22 mouse cellular contexts compared by ENCODE assay signal in the genomic region with DNA sequence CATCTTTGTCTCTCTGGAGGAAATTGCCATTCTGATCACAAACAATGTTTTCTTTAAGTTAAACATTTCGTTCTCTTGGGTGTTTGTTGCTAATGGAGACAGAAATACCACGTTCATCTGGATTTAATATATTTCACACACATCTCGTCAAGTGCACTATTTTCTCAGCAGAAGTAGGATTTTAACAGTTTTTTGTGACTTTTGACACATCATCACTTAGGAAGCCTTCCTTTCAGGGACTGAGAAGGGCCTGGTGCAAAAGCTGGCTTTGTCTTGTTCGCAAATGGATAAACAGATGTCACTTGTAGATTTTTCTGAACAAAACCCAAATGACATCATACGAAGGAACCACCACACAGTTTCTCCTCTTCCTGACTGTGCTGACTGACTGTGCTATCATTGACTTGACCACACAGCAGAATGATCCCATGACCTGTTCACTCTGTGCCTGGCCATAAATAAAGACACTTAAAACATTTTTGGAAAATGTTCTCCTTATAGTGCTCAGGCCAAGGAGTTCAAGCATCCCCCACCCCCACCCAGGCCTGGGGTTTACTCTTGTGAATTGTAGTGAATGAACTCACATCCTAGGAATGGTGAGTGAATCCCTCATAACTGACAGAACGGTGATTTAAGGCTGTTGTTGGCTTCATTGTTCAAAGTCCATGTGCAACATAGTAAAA.
DNase-seq lines count a peak whose midpoint lies in the region; ATAC-seq lines count a peak whose summit lies in the region.
"Had no signal": no experiment of that assay in that cellular context is flagged by ENCODE, and none has a peak within 500 bp of the region (broad histone marks: within the 10 kb centered on the region; RNA-seq: fewer than 3 reads in every experiment).

No protein-coding gene starts in this region.

- H3K9ac ChIP-seq in limb, embryonic 11.5 days (ENCODE audit: low read length): no peak overlapping the region
- H3K9ac ChIP-seq: heart, embryonic 13.5 days; midbrain, embryonic 15.5 days; stomach, embryonic 15.5 days had no signal

- 0 out of 2 replicates have a peak, but pooled peaks cover 3% of the 10 kb centered on the region for H3K4me1 ChIP-seq in limb, embryonic 11.5 days (ENCODE audit: control insufficient read depth, insufficient read depth, low read length)
- H3K4me1 ChIP-seq: heart, embryonic 13.5 days; midbrain, embryonic 15.5 days; stomach, embryonic 15.5 days had no signal

- H3K4me3 ChIP-seq in limb, embryonic 11.5 days (ENCODE audit: low read depth, low read length): no peak overlapping the region
- H3K4me3 ChIP-seq: erythroblast, embryonic 14.5 days; gastrocnemius, adult 2 months; heart, embryonic 13.5 days; midbrain, embryonic 15.5 days; myocyte; stomach, embryonic 15.5 days had no signal

- WGBS in limb, embryonic 11.5 days: 57% methylated on average over 6 of the region's 6 CpGs

- no peaks in the 10 kb centered on the region for H3K27me3 ChIP-seq in limb, embryonic 11.5 days (ENCODE audit: control insufficient read depth, insufficient read depth, low read length)
- H3K27me3 ChIP-seq: heart, embryonic 13.5 days; midbrain, embryonic 15.5 days; Patski; stomach, embryonic 15.5 days had no signal

- no peak overlapping the region for H3K27ac ChIP-seq in limb, embryonic 11.5 days (replicated peaks; ENCODE audit: low read depth, low read length)
- H3K27ac ChIP-seq: gastrocnemius, adult 2 months; heart, embryonic 13.5 days; midbrain, embryonic 15.5 days; stomach, embryonic 15.5 days had no signal

- no peak overlapping the region for H3K4me2 ChIP-seq in limb, embryonic 11.5 days (ENCODE audit: low read depth, severe bottlenecking)
- H3K4me2 ChIP-seq: heart, embryonic 13.5 days; midbrain, embryonic 15.5 days; stomach, embryonic 15.5 days had no signal

- H3K9me3 ChIP-seq in limb, embryonic 11.5 days (ENCODE audit: control insufficient read depth, low read length): no peaks in the 10 kb centered on the region
- H3K9me3 ChIP-seq: heart, embryonic 13.5 days; midbrain, embryonic 15.5 days; stomach, embryonic 15.5 days had no signal

- intact Hi-C loops in heart, postnatal 10 days (cut with DNase I): no loop called here
- intact Hi-C loops in heart, postnatal 14 days (cut with DNase I): no loop called here

- peak; percentile 1 for DNase-seq in heart, postnatal 10 days
- no peak for DNase-seq in heart, postnatal 14 days
- DNase-seq in lung, postnatal 10 days: peak; percentile 2
- DNase-seq in lung, postnatal 4 days: no peak
- no peak for DNase-seq in limb, embryonic 11.5 days (ENCODE audit: low spot score)
- no peak for DNase-seq in frontal cortex, postnatal 25 days (ENCODE audit: low spot score in 2 of 2)
- DNase-seq in natural killer cell, adult 2 months (ENCODE audit: low spot score in 2 of 2): no peak
- DNase-seq: adrenal gland, adult 8-10 months; cerebellum, postnatal 10 days; gastrocnemius, adult 2 months; heart, postnatal 4 days; liver; right cerebral cortex, postnatal 25 days had no signal

- H3K36me3 ChIP-seq in limb, embryonic 11.5 days (ENCODE audit: control insufficient read depth, insufficient read depth, low read length): no peaks in the 10 kb centered on the region
- H3K36me3 ChIP-seq: heart, embryonic 13.5 days; midbrain, embryonic 15.5 days; stomach, embryonic 15.5 days had no signal

- peak; percentile 47; the same call in 1 of the 2 replicates for ATAC-seq in limb, embryonic 11.5 days (ENCODE audit: insufficient number of reproducible peaks, low FRiP score, low TSS enrichment, low read depth)
- ATAC-seq: forebrain, embryonic 14.5 days; hindbrain, embryonic 16.5 days; intestine, postnatal 0 days; midbrain, embryonic 15.5 days; Patski had no signal

Comparison
In these comparisons a context has a peak if more than half of its experiments do, and no peak if none do; other contexts are left out.
1. DNase-seq: peak in heart, postnatal 10 days (2 of 2) and lung, postnatal 10 days (single experiment); none in heart, postnatal 14 days (0 of 2), lung, postnatal 4 days (0 of 2), limb, embryonic 11.5 days (single experiment), frontal cortex, postnatal 25 days (0 of 2) and natural killer cell, adult 2 months (0 of 2).